Mouse (Mus musculus): ENCODE results near the gene Htr2a.

GRCm38 (mm10) chr14:74650001-74650400 lies 9.4 kb downstream of the Htr2a start:
- TF ChIP-seq EP300 (IDR thresholded peaks at IDR 0.05; ENCODE audit: low read depth) (no peak), CTCF (IDR thresholded peaks at IDR 0.05; ENCODE audit: low read depth) (no peak)
